ENCODE assay signal across 28 mouse cellular contexts in genomic region chr3:21964438-21964837, GRCm38 (mm10).
A peak's percentile ranks its signal among the peaks of the same experiment; 100 is the strongest.
DNase-seq lines count a peak whose midpoint lies in the region; ATAC-seq and TF ChIP-seq lines count a peak whose summit lies in the region.
"Had no signal": no experiment of that assay in that cellular context is flagged by ENCODE, and none has a peak within 500 bp of the region (broad histone marks: within the 10 kb centered on the region; RNA-seq: fewer than 3 reads in every experiment).

No protein-coding gene starts in this region.

- no peaks in the 10 kb centered on the region for H3K27me3 ChIP-seq in heart, embryonic 10.5 days (ENCODE audit: insufficient read depth, poor library complexity, severe bottlenecking)
- no peaks in the 10 kb centered on the region for H3K27me3 ChIP-seq in heart, embryonic 15.5 days
- H3K27me3 ChIP-seq: embryonic facial prominence, embryonic 13.5 days; hindbrain, embryonic 12.5 days; intestine, embryonic 15.5 days; limb, embryonic 15.5 days; midbrain, embryonic 15.5 days; neural tube, embryonic 15.5 days had no signal

- no peak overlapping the region for H3K4me3 ChIP-seq in heart, embryonic 10.5 days
- no peak overlapping the region for H3K4me3 ChIP-seq in heart, embryonic 15.5 days
- no peak overlapping the region for H3K4me3 ChIP-seq in embryonic fibroblast, embryonic 13.5 days (ENCODE audit: insufficient read depth, low read length)
- H3K4me3 ChIP-seq: embryonic facial prominence, embryonic 13.5 days; erythroblast, embryonic 14.5 days; hindbrain, embryonic 12.5 days; intestine, embryonic 15.5 days; limb, embryonic 10.5 days; limb, embryonic 15.5 days; midbrain, embryonic 15.5 days; neural tube, embryonic 15.5 days had no signal

- ATAC-seq in heart, embryonic 15.5 days (replicated peaks; ENCODE audit: insufficient number of reproducible peaks, insufficient read depth, low FRiP score, low read depth), result no peak
- ATAC-seq: forebrain, embryonic 16.5 days; hindbrain, postnatal 0 days; intestine, embryonic 15.5 days; midbrain, embryonic 15.5 days had no signal

- no peak for TF ChIP-seq CTCF in embryonic fibroblast, embryonic 13.5 days (IDR thresholded peaks at IDR 0.05; ENCODE audit: borderline replicate concordance, insufficient read depth, low read length)

- peak overlapping the region; percentile 82 for H3K27ac ChIP-seq in heart, embryonic 10.5 days
- H3K27ac ChIP-seq in heart, embryonic 15.5 days, result peak overlapping the region; percentile 85
- peak overlapping the region; percentile 30; the same call in 1 of the 2 replicates for H3K27ac ChIP-seq in embryonic fibroblast, embryonic 13.5 days (ENCODE audit: insufficient read depth, low read length)
- H3K27ac ChIP-seq: embryonic facial prominence, embryonic 13.5 days; hindbrain, embryonic 12.5 days; hindbrain, postnatal 0 days; intestine, embryonic 15.5 days; kidney, postnatal 0 days; limb, embryonic 10.5 days; limb, embryonic 15.5 days; macrophage; midbrain, embryonic 15.5 days; neural tube, embryonic 15.5 days had no signal

- no peak overlapping the region for H3K4me2 ChIP-seq in heart, embryonic 15.5 days
- H3K4me2 ChIP-seq: embryonic facial prominence, embryonic 13.5 days; hindbrain, embryonic 12.5 days; intestine, embryonic 15.5 days; limb, embryonic 15.5 days; midbrain, embryonic 15.5 days; neural tube, embryonic 15.5 days had no signal

- 69% methylated on average over 6 of the region's 6 CpGs for WGBS in heart, embryonic 10.5 days
- WGBS in heart, embryonic 15.5 days, result 68% methylated on average over 6 of the region's 6 CpGs

- no peaks in the 10 kb centered on the region for H3K9me3 ChIP-seq in heart, embryonic 10.5 days
- H3K9me3 ChIP-seq in heart, embryonic 15.5 days (replicated peaks), result no peaks in the 10 kb centered on the region
- H3K9me3 ChIP-seq: embryonic facial prominence, embryonic 13.5 days; hindbrain, embryonic 12.5 days; intestine, embryonic 15.5 days; limb, embryonic 10.5 days; limb, embryonic 15.5 days; midbrain, embryonic 15.5 days; neural tube, embryonic 15.5 days had no signal

- intact Hi-C loops in heart, postnatal 14 days (cut with DNase I), result no loop called here

- H3K36me3 ChIP-seq in heart, embryonic 10.5 days, result no peaks in the 10 kb centered on the region
- no peaks in the 10 kb centered on the region for H3K36me3 ChIP-seq in heart, embryonic 15.5 days
- H3K36me3 ChIP-seq: embryonic facial prominence, embryonic 13.5 days; hindbrain, embryonic 12.5 days; intestine, embryonic 15.5 days; limb, embryonic 10.5 days; limb, embryonic 15.5 days; midbrain, embryonic 15.5 days; neural tube, embryonic 15.5 days had no signal

- H3K4me1 ChIP-seq in heart, embryonic 10.5 days, result peaks cover 32% of the 10 kb centered on the region
- H3K4me1 ChIP-seq in heart, embryonic 15.5 days (replicated peaks), result peaks cover 30% of the 10 kb centered on the region
- H3K4me1 ChIP-seq in embryonic fibroblast, embryonic 13.5 days (ENCODE audit: control insufficient read depth, insufficient read depth, low read length), result peaks cover 24% of the 10 kb centered on the region
- H3K4me1 ChIP-seq: midbrain, embryonic 15.5 days had no signal

- no peak for TF ChIP-seq POLR2A in embryonic fibroblast, embryonic 13.5 days (IDR thresholded peaks at IDR 0.05; ENCODE audit: low read depth, low read length)

- DNase-seq in heart, embryonic 10.5 days (ENCODE audit: low spot score), result no peak
- no peak for DNase-seq in heart, postnatal 14 days
- no peak for DNase-seq in heart, adult 18-20 months
- peak; percentile 46 for DNase-seq in 3T3-L1 (ENCODE audit: low read depth, low spot score)
- no peak for DNase-seq in kidney, postnatal 36 days
- DNase-seq: adrenal gland, adult 2 months; adrenal gland, postnatal 36 days; B cell, adult 2 months; cerebellum, adult 18-20 months; cerebellum, postnatal 10 days; kidney, adult 2 months; layer of hippocampus, postnatal 36 days; right cerebral cortex, postnatal 25 days; thymus, postnatal 14 days had no signal

- no peak overlapping the region for H3K9ac ChIP-seq in heart, embryonic 15.5 days
- H3K9ac ChIP-seq: embryonic facial prominence, embryonic 13.5 days; hindbrain, embryonic 12.5 days; intestine, embryonic 15.5 days; limb, embryonic 15.5 days; midbrain, embryonic 15.5 days; neural tube, embryonic 15.5 days had no signal

Comparison
In these comparisons a context has a peak if more than half of its experiments do, and no peak if none do; other contexts are left out.
1. H3K27ac ChIP-seq: peak in every context shown above with its lines; median percentile 85 in heart, embryonic 15.5 days; 82 in heart, embryonic 10.5 days; 30 in embryonic fibroblast, embryonic 13.5 days.